Mouse (Mus musculus): ENCODE data around the gene Vps37c.

GRCm38 (mm10) chr19:10640589-10641378 is 47.8 kb upstream of the Vps37c start:
- TF ChIP-seq CTCF (IDR thresholded peaks at IDR 0.05; ENCODE audit: borderline replicate concordance, insufficient read depth, low read length) (no peak), POLR2A (IDR thresholded peaks at IDR 0.05; ENCODE audit: low read depth, low read length) (no peak)

Measured in embryonic fibroblast, embryonic 13.5 days (primary cell).